Mouse (Mus musculus) liver, embryonic 11.5 days (tissue): ENCODE measurements around the gene Ncan. TPM values are rescaled to one million over a fixed set of nuclear protein-coding genes. Genes with fewer than 3 reads are reported as not detected.

ENCODE experiments used
- ATAC-seq: fragments of 200-750 bp; cut with Nextera tagmentation; replicated peaks from 2 replicates; pipeline ENCODE4 v1.8.0; 2017; ENCODE audit warnings: moderate number of reproducible peaks, mild to moderate bottlenecking, moderate TSS enrichment, moderate library complexity; ENCODE audit not compliant: low FRiP score
- DNase-seq: peaks from one replicate; pipeline ENCODE4 v3.0.0-alpha.2; 2017; ENCODE audit warnings: low spot score
- H3K27ac ChIP-seq: fragments of 300-500 bp; sonication (generic); 2 replicates; pipeline ENCODE4 v1.5.1; 2014; ENCODE audit warnings: mild to moderate bottlenecking, low read depth, low read length, control low read depth
- H3K27me3 ChIP-seq: fragments of 300-500 bp; sonication (generic); replicated peaks from 2 replicates; pipeline ENCODE4 v1.6.1; 2014; ENCODE audit warnings: low read length, mixed read lengths; ENCODE audit not compliant: control insufficient read depth, insufficient read depth
- H3K36me3 ChIP-seq: fragments of 300-500 bp; sonication (generic); 2 replicates; pipeline ENCODE4 v1.6.1; 2014; ENCODE audit warnings: mild to moderate bottlenecking, low read length, moderate library complexity, mixed read lengths; ENCODE audit not compliant: control insufficient read depth, insufficient read depth
- H3K4me1 ChIP-seq: fragments of 300-500 bp; sonication (generic); replicated peaks from 2 replicates; pipeline ENCODE4 v1.6.1; 2014; ENCODE audit warnings: low read length, mixed read lengths; ENCODE audit not compliant: control insufficient read depth, insufficient read depth
- H3K4me2 ChIP-seq: fragments of 300-500 bp; sonication (generic); 2 replicates; pipeline ENCODE4 v1.6.1; 2014; ENCODE audit warnings: mild to moderate bottlenecking, control low read depth, moderate library complexity
- H3K4me3 ChIP-seq: fragments of 300-500 bp; sonication (generic); 2 replicates; pipeline ENCODE4 v1.5.1; 2014; ENCODE audit warnings: low read depth, low read length, control low read depth
- H3K9ac ChIP-seq: fragments of 300-500 bp; sonication (generic); 2 replicates; pipeline ENCODE4 v1.6.1; 2014; ENCODE audit warnings: low read depth, low read length, control low read depth
- H3K9me3 ChIP-seq: fragments of 300-500 bp; sonication (generic); 2 replicates; pipeline ENCODE4 v1.6.1; 2016; ENCODE audit warnings: low read length, inconsistent platforms, mixed read lengths; ENCODE audit not compliant: control insufficient read depth
- WGBS: fragments of 180-500 bp; shearing (Covaris S2); extraction: QIAGEN DNeasy Blood & Tissue Kit; methylation state at CpG from one replicate; pipeline ENCODE4 v1.1.7; 2014; 5-methylcytosine and 5-hydroxymethylcytosine counted together
- polyA plus RNA-seq: library from polyadenylated mRNA; unstranded; fragments of >200 nt; fragmentation: Nextera tagmentation; extraction: Ambion mirVana; gene quantifications from 2 replicates; pipeline ENCODE4 v1.2.1, GENCODE M21; 2014

Ncan gene
- polyA plus RNA-seq, 1 experiment from 2014 or later, result 0.15 TPM

- peaks cover 8% of the 10 kb centered on the region for H3K4me1 ChIP-seq
- peaks cover 76% of the 10 kb centered on the region for H3K27me3 ChIP-seq
- no peak overlapping the region for H3K9ac ChIP-seq
- peak overlapping the region; percentile 34 for H3K4me3 ChIP-seq
- no peak for ATAC-seq
- H3K36me3 ChIP-seq, result no peaks in the 10 kb centered on the region
- WGBS, result 3% methylated on average over 71 of the region's 71 CpGs
- peak overlapping the region; percentile 58 for H3K4me2 ChIP-seq
- no peak overlapping the region for H3K27ac ChIP-seq
- DNase-seq, result peak; percentile 52
- H3K9me3 ChIP-seq, result no peaks in the 10 kb centered on the region
Measured at GRCm38 (mm10) chr8:70084191-70085065, 36.2 kb downstream of the Ncan start.

- 2% methylated on average over 26 of the region's 26 CpGs for WGBS
- H3K27ac ChIP-seq, result no peak within 1 kb of the TSS
- H3K4me3 ChIP-seq, result peak within 1 kb of the TSS; percentile 34
- H3K9me3 ChIP-seq, result no peaks in the 10 kb centered on the region
- no peaks in the 10 kb centered on the region for H3K36me3 ChIP-seq
- peaks cover 65% of the 10 kb centered on the region for H3K27me3 ChIP-seq
- DNase-seq (peak; percentile 53), ATAC-seq (no peak)
- no peak within 1 kb of the TSS for H3K9ac ChIP-seq
- H3K4me1 ChIP-seq, result peaks cover 8% of the 10 kb centered on the region
- H3K4me2 ChIP-seq, result peak within 1 kb of the TSS; percentile 58
Measured at GRCm38 (mm10) chr8:70083285-70083684, 37.4 kb downstream of the Ncan start, which contains the start of gene Hapln4. Hapln4 (plus strand) TSS chr8:70083457.

GRCm38 (mm10) chr8:70081976-70082375 is 38.7 kb downstream of the Ncan start:
- Histone ChIP-seq H3K27me3 (peaks cover 52% of the 10 kb centered on the region), H3K36me3 (no peaks in the 10 kb centered on the region), H3K9ac (no peak overlapping the region), H3K9me3 (no peaks in the 10 kb centered on the region), H3K4me3 (no peak overlapping the region), H3K4me1 (peaks cover 8% of the 10 kb centered on the region), H3K4me2 (no peak overlapping the region), H3K27ac (no peak overlapping the region)
- no peak for ATAC-seq
- 80% methylated on average over 2 of the region's 2 CpGs for WGBS
- DNase-seq, result no peak

- ATAC-seq (no peak), DNase-seq (no peak)
- no peak overlapping the region for H3K9ac ChIP-seq
- H3K4me3 ChIP-seq, result no peak overlapping the region
- H3K27me3 ChIP-seq, result no peaks in the 10 kb centered on the region
- WGBS, result 21% methylated on average over 1 of the region's 1 CpGs
- H3K27ac ChIP-seq, result no peak overlapping the region
- no peaks in the 10 kb centered on the region for H3K9me3 ChIP-seq
- peaks cover 13% of the 10 kb centered on the region; the same call in 1 of the 2 replicates for H3K36me3 ChIP-seq
- no peak overlapping the region for H3K4me2 ChIP-seq
- H3K4me1 ChIP-seq, result peaks cover 12% of the 10 kb centered on the region
Measured at GRCm38 (mm10) chr8:70073682-70074081, 47.0 kb downstream of the Ncan start.

GRCm38 (mm10) chr8:70073120-70073519 is 47.6 kb downstream of the Ncan start:
- Histone ChIP-seq H3K4me1 (peaks cover 12% of the 10 kb centered on the region), H3K4me3 (peak overlapping the region; percentile 38), H3K27ac (no peak overlapping the region), H3K9me3 (no peaks in the 10 kb centered on the region), H3K27me3 (no peaks in the 10 kb centered on the region), H3K4me2 (peak overlapping the region; percentile 67), H3K9ac (no peak overlapping the region), H3K36me3 (peaks cover 13% of the 10 kb centered on the region; the same call in 1 of the 2 replicates)
- no peak for ATAC-seq
- 54% methylated on average over 8 of the region's 8 CpGs for WGBS
- no peak for DNase-seq

- Histone ChIP-seq H3K36me3 (peaks cover 16% of the 10 kb centered on the region; the same call in 1 of the 2 replicates), H3K4me1 (peaks cover 12% of the 10 kb centered on the region), H3K4me2 (peak within 1 kb of the TSS; percentile 67), H3K27me3 (no peaks in the 10 kb centered on the region), H3K27ac (no peak within 1 kb of the TSS), H3K9ac (no peak within 1 kb of the TSS), H3K9me3 (no peaks in the 10 kb centered on the region), H3K4me3 (peak within 1 kb of the TSS; percentile 38)
- WGBS, result 9% methylated on average over 22 of the region's 27 CpGs
- ATAC-seq (peak; percentile 79), DNase-seq (peak; percentile 52)
Measured at GRCm38 (mm10) chr8:70072441-70073069, 48.1 kb downstream of the Ncan start, which contains the start of gene Tm6sf2. Tm6sf2 (plus strand) TSS chr8:70072924.

- no peak overlapping the region; the same call in 1 of the 2 replicates for H3K4me2 ChIP-seq
- WGBS, result 89% methylated on average over 2 of the region's 2 CpGs
- H3K4me3 ChIP-seq, result no peak overlapping the region
Measured at GRCm38 (mm10) chr8:70071836-70072440, 48.7 kb downstream of the Ncan start.

GRCm38 (mm10) chr8:70057721-70058120 is 63.0 kb downstream of the Ncan start:
- DNase-seq (no peak), ATAC-seq (no peak)
- Histone ChIP-seq H3K27me3 (no peaks in the 10 kb centered on the region), H3K4me1 (no peaks in the 10 kb centered on the region), H3K36me3 (peaks cover 44% of the 10 kb centered on the region), H3K9ac (no peak overlapping the region), H3K4me2 (no peak overlapping the region), H3K27ac (no peak overlapping the region), H3K9me3 (no peaks in the 10 kb centered on the region), H3K4me3 (no peak overlapping the region)
- 75% methylated on average over 1 of the region's 1 CpGs for WGBS

More at GRCm38 (mm10) chr8:70071836-70072440, 48.7 kb downstream of the Ncan start:
- Histone ChIP-seq H3K36me3 (peaks cover 17% of the 10 kb centered on the region; the same call in 1 of the 2 replicates), H3K4me1 (peaks cover 12% of the 10 kb centered on the region), H3K9me3 (no peaks in the 10 kb centered on the region), H3K27me3 (no peaks in the 10 kb centered on the region), H3K9ac (no peak overlapping the region), H3K27ac (no peak overlapping the region)
- ATAC-seq (no peak), DNase-seq (no peak)
